Mouse (Mus musculus) hindbrain, embryonic 10.5 days (tissue): ENCODE data around the gene Abat. TPM values are rescaled to one million over a fixed set of nuclear protein-coding genes. Genes with fewer than 3 reads are reported as not detected.
"Not testable (repeated sequence)": the region's sequence is repeated elsewhere in the genome, so short reads cannot be mapped to it uniquely, and the experiment has no call there.

Source experiments
- DNase-seq: peaks from one replicate; pipeline ENCODE4 v3.0.0-alpha.2; 2017; ENCODE audit warnings: low spot score
- H3K27ac ChIP-seq: fragments of 300-500 bp; sonication (generic); 2 replicates; pipeline ENCODE4 v1.5.1; 2016; ENCODE audit warnings: mild to moderate bottlenecking, moderate library complexity
- H3K27me3 ChIP-seq: fragments of 300-500 bp; sonication (generic); 2 replicates; pipeline ENCODE4 v1.6.1; 2016; ENCODE audit warnings: mild to moderate bottlenecking; ENCODE audit not compliant: poor library complexity, insufficient read depth, severe bottlenecking
- H3K36me3 ChIP-seq: fragments of 300-500 bp; sonication (generic); 2 replicates; pipeline ENCODE4 v1.6.1; 2016; ENCODE audit warnings: mild to moderate bottlenecking, moderate library complexity
- H3K4me1 ChIP-seq: fragments of 300-500 bp; sonication (generic); replicated peaks from 2 replicates; pipeline ENCODE4 v1.6.1; 2016; ENCODE audit warnings: mild to moderate bottlenecking
- H3K4me3 ChIP-seq: fragments of 300-500 bp; sonication (generic); 2 replicates; pipeline ENCODE4 v1.5.1; 2016; ENCODE audit warnings: mild to moderate bottlenecking, moderate library complexity
- H3K9me3 ChIP-seq: fragments of 300-500 bp; sonication (generic); 2 replicates; pipeline ENCODE4 v1.6.1; 2016; ENCODE audit warnings: mild to moderate bottlenecking, moderate library complexity
- WGBS: fragments of 180-500 bp; shearing (Covaris S2); methylation state at CpG from one replicate; pipeline ENCODE4 v1.1.7; 2016; 5-methylcytosine and 5-hydroxymethylcytosine counted together
- polyA plus RNA-seq: library from polyadenylated mRNA; unstranded; fragments of >200 nt; fragmentation: Nextera tagmentation; extraction: Ambion mirVana; gene quantifications from 2 replicates; pipeline ENCODE4 v1.2.1, GENCODE M21; 2016

Abat gene
- polyA plus RNA-seq, 1 experiment from 2014 or later = 27.2 TPM

DNA sequence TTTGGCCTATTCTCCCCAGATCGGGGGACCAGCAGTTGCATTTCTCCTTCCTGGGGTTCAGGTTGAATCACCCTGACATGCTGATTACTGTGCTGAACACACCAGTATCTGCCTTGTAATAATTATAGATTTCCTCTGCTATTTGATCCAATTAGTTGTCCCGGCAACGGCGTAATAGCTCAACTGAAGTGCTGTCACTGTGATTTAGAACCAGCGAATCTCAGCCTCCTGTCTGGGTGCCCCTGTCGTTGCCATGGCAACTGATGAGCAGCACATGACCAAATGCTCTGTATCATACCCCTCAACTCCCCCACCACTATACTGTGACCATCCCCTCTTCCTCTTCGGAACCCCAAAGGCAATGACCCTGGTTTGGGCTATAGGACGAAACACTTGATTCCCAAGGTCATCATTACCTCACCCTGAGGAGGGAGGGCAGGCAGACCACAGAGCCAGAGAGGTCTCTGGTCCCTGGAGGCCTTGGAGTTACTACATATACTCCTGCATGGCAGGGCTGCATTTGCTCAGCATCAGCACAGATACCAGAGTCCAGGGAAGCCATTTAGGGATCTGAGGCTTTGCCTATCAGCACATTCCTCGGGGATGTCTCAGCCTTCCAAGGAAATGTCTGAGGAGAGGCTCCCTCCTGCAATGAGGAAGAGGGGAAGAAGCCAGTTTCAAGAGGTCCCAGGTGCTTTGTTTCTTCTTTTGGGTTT, 26.1 kb downstream of the Abat start:
- Histone ChIP-seq H3K4me3 (no peak overlapping the region), H3K27ac (peak overlapping the region; percentile 74), H3K9me3 (no peaks in the 10 kb centered on the region), H3K4me1 (peaks cover 20% of the 10 kb centered on the region), H3K27me3 (0 out of 2 replicates have a peak, but pooled peaks cover 4% of the 10 kb centered on the region), H3K36me3 (no peaks in the 10 kb centered on the region)
- 51% methylated on average over 9 of the region's 9 CpGs for WGBS
- DNase-seq = peak; percentile 63

DNA sequence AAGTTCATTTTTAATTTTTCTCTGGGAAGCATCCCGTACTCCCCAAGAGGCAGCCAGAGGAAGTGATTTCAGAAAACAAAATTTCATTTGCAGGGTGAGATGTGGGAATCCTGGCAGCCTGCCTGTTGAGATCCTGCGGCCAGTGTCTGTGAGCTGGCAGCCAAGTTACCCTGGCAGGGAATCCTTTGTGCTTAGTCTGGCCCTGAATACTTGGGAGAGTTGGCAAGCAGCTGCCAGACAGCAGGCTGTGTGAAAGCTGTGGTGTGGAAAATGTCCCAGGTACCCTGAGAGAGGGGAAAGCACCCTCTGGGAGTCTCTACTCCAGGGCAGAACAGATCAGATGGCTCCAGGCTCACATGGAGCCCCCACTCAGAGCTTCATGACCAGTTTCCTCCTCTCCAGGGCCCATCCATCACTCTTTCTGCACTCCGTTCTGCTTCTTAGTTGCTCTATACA, 27.7 kb downstream of the Abat start:
- Histone ChIP-seq H3K4me3 (no peak overlapping the region), H3K4me1 (peaks cover 20% of the 10 kb centered on the region), H3K27ac (0 out of 2 replicates have a peak overlapping the region, but pooled peaks have one; percentile 40), H3K27me3 (0 out of 2 replicates have a peak, but pooled peaks cover 4% of the 10 kb centered on the region), H3K9me3 (no peaks in the 10 kb centered on the region), H3K36me3 (no peaks in the 10 kb centered on the region)
- 88% methylated on average over 3 of the region's 3 CpGs for WGBS
- no peak for DNase-seq

GRCm38 (mm10) chr16:8547836-8548235, 34.6 kb downstream of the Abat start:
- no peaks in the 10 kb centered on the region for H3K27me3 ChIP-seq
- 93% methylated on average over 2 of the region's 2 CpGs for WGBS
- DNase-seq = no peak

DNA sequence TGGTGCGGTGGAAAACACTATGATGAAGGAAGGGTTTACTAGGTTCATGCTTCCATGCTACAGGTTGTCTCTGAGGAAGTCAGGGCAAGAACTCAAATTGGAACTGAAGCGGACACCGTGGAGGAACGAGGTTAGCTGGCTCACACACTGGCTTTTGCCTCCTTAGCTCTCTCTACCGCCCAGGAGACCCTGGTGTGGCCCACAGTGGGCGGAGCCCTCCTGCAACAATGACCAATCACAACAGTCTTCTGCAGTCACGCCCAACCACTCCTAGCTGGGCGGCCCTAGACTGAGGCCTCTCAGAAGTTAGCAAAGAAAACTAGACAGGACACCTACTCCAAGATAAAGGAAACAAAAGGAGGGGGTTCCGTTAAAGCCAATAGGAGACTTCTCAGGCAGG, 36.3 kb downstream of the Abat start:
- DNase-seq = no peak
- no peaks in the 10 kb centered on the region for H3K4me1 ChIP-seq
- no peak overlapping the region for H3K27ac ChIP-seq
- H3K27me3 ChIP-seq = no peaks in the 10 kb centered on the region
- H3K9me3 ChIP-seq = peaks cover 4% of the 10 kb centered on the region; the same call in 1 of the 2 replicates
- H3K36me3 ChIP-seq = no peaks in the 10 kb centered on the region; the same call in 1 of the 2 replicates
- H3K4me3 ChIP-seq = no peak overlapping the region
- 66% methylated on average over 9 of the region's 9 CpGs for WGBS

More at GRCm38 (mm10) chr16:8547836-8548235, 34.6 kb downstream of the Abat start:
- no peak overlapping the region for H3K4me3 ChIP-seq
- no peaks in the 10 kb centered on the region; the same call in 1 of the 2 replicates for H3K36me3 ChIP-seq
- H3K27ac ChIP-seq = no peak overlapping the region
- peaks cover under 1% of the 10 kb centered on the region; the same call in 1 of the 2 replicates for H3K9me3 ChIP-seq
- no peaks in the 10 kb centered on the region for H3K4me1 ChIP-seq

DNA sequence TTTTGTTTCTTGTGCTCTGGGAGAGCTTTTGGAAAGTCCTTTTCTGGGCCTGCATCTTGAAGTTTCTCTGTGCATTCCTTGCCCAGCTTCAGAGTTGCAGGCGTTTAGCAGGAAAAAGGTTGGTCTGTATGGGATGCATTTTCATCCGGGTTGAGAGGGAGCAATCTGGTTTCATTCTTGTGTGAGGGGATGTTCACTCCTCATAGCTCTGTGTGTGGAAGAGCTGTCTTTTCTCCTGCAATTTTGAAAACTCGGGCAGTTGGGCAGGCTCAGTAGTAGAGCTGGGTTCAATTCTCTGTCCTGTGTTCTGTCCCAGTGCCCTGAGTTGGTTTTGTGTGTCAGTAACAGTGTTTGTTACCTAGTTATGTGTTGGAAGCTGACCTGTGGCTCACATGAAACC, 41.1 kb downstream of the Abat start:
- Histone ChIP-seq H3K9me3 (peaks cover 25% of the 10 kb centered on the region), H3K27ac (no peak overlapping the region), H3K4me1 (no peaks in the 10 kb centered on the region), H3K36me3 (0 out of 2 replicates have a peak, but pooled peaks cover 2% of the 10 kb centered on the region), H3K4me3 (no peak overlapping the region), H3K27me3 (no peaks in the 10 kb centered on the region)
- DNase-seq = no peak
- 86% methylated on average over 3 of the region's 3 CpGs for WGBS

- not testable (repeated sequence) for DNase-seq, H3K4me1 ChIP-seq, H3K36me3 ChIP-seq, H3K4me3 ChIP-seq, H3K27ac ChIP-seq, H3K27me3 ChIP-seq
- H3K9me3 ChIP-seq = peaks cover 26% of the 10 kb centered on the region
- 95% methylated on average over 2 of the region's 2 CpGs for WGBS
Measured at GRCm38 (mm10) chr16:8554751-8555150, 41.5 kb downstream of the Abat start.

- not testable (repeated sequence) for DNase-seq, H3K27me3 ChIP-seq
- peaks cover 32% of the 10 kb centered on the region for H3K9me3 ChIP-seq
Measured at GRCm38 (mm10) chr16:8555371-8555770, 42.1 kb downstream of the Abat start.

DNA sequence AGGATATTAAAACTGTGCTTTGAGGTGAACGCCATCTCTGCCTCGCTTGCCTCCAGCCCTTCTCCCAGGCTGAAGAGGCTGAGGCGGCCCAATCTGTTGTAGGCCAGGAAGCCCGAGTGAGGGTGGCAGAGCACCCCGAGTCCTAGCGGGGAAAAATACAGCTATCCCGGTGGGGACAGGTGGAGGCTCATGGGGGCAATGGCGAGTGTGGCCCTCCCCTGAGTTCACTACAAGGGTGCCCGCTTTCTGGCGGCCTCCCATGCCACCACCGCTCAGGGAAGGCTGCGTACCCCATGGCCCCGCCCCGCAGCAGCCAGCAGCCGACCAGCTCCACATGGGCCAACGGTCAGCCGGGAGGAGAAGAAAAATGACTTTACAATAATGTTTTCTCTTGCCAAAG, 46.9 kb downstream of the Abat start:
- Histone ChIP-seq H3K27ac (no peak overlapping the region), H3K36me3 (peaks cover 6% of the 10 kb centered on the region; the same call in 1 of the 2 replicates), H3K4me3 (no peak overlapping the region), H3K9me3 (peaks cover 28% of the 10 kb centered on the region), H3K27me3 (peaks cover 13% of the 10 kb centered on the region; the same call in 1 of the 2 replicates), H3K4me1 (no peaks in the 10 kb centered on the region)
- DNase-seq = no peak
- WGBS = 92% methylated on average over 17 of the region's 17 CpGs

More at GRCm38 (mm10) chr16:8555371-8555770, 42.1 kb downstream of the Abat start:
- H3K4me1 ChIP-seq, H3K27ac ChIP-seq, H3K36me3 ChIP-seq, H3K4me3 ChIP-seq: not testable (repeated sequence)
- WGBS = 81% methylated on average over 3 of the region's 3 CpGs

- not testable (repeated sequence) for H3K4me3 ChIP-seq, DNase-seq, H3K27ac ChIP-seq, H3K36me3 ChIP-seq, H3K4me1 ChIP-seq
- 41% methylated on average over 4 of the region's 4 CpGs for WGBS
- peaks cover 21% of the 10 kb centered on the region for H3K9me3 ChIP-seq
- peaks cover 13% of the 10 kb centered on the region; the same call in 1 of the 2 replicates for H3K27me3 ChIP-seq
Measured at GRCm38 (mm10) chr16:8561101-8561500, 47.9 kb downstream of the Abat start.

DNA sequence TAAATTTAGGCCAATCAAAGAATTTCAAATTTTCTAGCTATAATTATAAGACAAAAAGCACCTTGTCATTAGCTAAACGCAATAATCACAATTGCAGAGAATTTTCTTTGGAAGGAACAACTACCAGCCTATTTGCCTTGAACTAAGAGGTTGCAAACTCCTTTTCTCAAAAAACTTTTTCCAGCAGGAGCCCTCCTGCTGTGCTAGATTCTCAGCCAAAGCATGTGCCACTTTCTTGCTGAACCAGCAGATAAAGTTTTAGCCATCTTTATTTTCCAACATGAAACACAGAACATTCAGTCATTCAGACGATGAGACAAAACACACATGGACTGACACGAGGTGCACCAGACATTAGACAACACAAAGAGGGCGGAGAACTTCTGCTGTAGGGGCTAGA, 48.6 kb downstream of the Abat start:
- Histone ChIP-seq H3K9me3 (peaks cover 20% of the 10 kb centered on the region), H3K27me3 (peaks cover 13% of the 10 kb centered on the region; the same call in 1 of the 2 replicates), H3K4me1 (peaks cover 16% of the 10 kb centered on the region)
- not testable (repeated sequence) for H3K36me3 ChIP-seq, H3K27ac ChIP-seq, H3K4me3 ChIP-seq, DNase-seq
- WGBS = 38% methylated on average over 4 of the region's 4 CpGs

DNA sequence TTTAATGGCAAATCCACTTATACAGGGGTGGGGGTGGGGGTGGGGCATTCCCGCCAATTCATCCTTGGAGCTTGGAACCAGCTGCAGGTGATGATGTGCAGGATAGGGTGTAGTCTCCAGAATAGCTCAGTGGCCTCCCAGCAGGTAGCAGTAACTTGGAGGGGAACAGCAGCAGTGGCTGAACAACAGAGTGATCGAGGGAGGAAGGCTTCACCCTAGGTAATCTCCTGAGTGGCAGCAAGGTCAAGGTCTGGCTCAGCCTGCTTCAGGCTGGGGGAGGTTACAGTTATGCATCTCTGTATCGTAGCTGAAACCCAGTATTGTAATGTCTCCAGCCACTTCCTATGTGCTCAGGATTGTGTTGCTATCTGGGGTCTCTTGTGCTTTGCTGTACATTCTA, 49.6 kb downstream of the Abat start:
- not testable (repeated sequence) for H3K36me3 ChIP-seq, DNase-seq, H3K27ac ChIP-seq, H3K4me3 ChIP-seq
- peaks cover 25% of the 10 kb centered on the region for H3K4me1 ChIP-seq
- H3K27me3 ChIP-seq = peaks cover 13% of the 10 kb centered on the region; the same call in 1 of the 2 replicates
- peaks cover 18% of the 10 kb centered on the region for H3K9me3 ChIP-seq
- WGBS = 58% methylated on average over 3 of the region's 3 CpGs

DNA sequence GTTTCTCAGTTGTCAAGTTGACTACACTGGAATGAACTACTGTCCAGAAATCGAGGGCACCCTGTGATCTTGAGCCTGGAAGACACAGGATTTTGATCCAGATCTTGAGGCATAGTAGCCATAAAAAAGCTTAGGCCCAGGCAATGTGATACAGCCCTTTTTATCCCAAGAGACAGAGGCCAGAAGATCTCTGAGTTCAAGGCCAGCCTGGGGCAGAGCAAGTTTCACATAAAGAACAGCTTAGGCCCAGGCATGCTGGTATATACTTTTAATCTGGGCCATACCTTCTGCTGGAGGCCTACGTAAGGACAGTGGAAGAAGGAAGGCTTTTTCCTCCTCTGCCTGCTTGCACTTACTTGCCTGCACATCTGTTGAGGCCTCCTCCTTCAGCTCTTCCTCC, 51.6 kb downstream of the Abat start:
- H3K4me1 ChIP-seq = peaks cover 32% of the 10 kb centered on the region
- no peak for DNase-seq
- no peak overlapping the region for H3K4me3 ChIP-seq
- H3K27ac ChIP-seq = no peak overlapping the region
- H3K27me3 ChIP-seq = peaks cover 13% of the 10 kb centered on the region; the same call in 1 of the 2 replicates
- H3K36me3 ChIP-seq = peaks cover 4% of the 10 kb centered on the region; the same call in 1 of the 2 replicates
- H3K9me3 ChIP-seq = peaks cover 6% of the 10 kb centered on the region
- WGBS = 86% methylated on average over 2 of the region's 2 CpGs

- peak overlapping the region; percentile 78 for H3K27ac ChIP-seq
- WGBS = 92% methylated on average over 2 of the region's 2 CpGs
- no peak overlapping the region for H3K4me3 ChIP-seq
Measured at GRCm38 (mm10) chr16:8565539-8565938, 52.3 kb downstream of the Abat start.

More at GRCm38 (mm10) chr16:8565539-8565938, 52.3 kb downstream of the Abat start:
- Histone ChIP-seq H3K9me3 (no peaks in the 10 kb centered on the region), H3K36me3 (no peaks in the 10 kb centered on the region), H3K4me1 (peaks cover 32% of the 10 kb centered on the region), H3K27me3 (peaks cover 13% of the 10 kb centered on the region; the same call in 1 of the 2 replicates)
- no peak for DNase-seq
